Mouse (Mus musculus) heart, adult 8-10 months (tissue): ENCODE data around the gene Lamc1. TPM values are rescaled to one million over a fixed set of nuclear protein-coding genes. Genes with fewer than 3 reads are reported as not detected.
"Not testable (repeated sequence)": the region's sequence is repeated elsewhere in the genome, so short reads cannot be mapped to it uniquely, and the experiment has no call there.

ENCODE experiments used
- DNase-seq: peaks from one replicate; pipeline ENCODE4 v3.0.0; 2022; ENCODE audit warnings: low spot score
- total RNA-seq, 4 experiments: library from RNA; stranded (reverse); gene quantifications; 2 replicates each; pipeline ENCODE4 v1.2.4; 2022

The Lamc1 gene
- total RNA-seq = 100 to 1,000 TPM in 2 of 4 experiments, 10 to 100 TPM in 2; 83.2 to 109 (median 98.8) TPM

DNA sequence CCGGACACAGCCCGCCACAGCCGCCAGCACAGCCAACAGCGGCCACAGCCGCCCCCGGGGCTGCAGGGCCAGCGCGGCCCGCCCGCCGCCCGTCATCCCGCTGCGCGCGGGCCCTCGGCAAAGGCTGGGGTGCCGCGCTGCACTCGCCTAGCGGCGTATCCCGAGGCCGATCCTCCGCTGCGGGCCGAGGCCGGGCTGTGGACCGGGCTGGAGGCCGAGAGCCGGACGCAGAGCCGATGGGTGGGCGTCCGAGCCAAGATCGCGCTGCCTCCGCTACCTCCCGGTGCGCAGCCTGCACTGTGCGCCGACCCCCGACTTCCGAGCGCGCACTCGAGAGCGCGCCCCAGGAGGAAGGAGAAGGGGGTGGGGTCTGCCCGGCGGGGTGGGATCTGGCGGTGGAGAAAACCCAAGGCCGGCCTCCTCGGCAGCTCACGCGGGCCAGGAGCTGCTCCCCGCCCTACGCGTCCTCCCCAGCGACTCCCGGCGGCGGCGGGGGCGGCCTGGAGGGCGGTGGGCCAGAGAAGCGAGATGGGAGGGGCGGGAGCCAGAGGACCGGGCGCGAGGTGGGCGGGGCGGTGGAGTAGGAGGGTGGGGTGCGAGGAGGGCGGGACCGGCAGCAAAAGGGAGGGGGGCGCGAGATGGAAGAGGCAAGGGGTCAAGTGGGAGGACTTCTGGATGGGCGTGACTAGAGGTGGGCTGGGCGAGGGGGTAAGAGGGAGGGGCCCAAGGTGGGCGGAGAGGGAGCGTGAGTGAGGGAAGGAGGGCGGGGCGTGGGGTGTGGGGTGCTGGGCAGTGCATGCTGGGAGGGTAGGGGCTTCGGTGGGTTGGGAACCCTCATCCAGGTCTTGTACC, at the start of gene Lamc1:
Lamc1 (minus strand) TSS at position 343 of the 852 bp plus-strand sequence.
- DNase-seq = peak; percentile 89

DNA sequence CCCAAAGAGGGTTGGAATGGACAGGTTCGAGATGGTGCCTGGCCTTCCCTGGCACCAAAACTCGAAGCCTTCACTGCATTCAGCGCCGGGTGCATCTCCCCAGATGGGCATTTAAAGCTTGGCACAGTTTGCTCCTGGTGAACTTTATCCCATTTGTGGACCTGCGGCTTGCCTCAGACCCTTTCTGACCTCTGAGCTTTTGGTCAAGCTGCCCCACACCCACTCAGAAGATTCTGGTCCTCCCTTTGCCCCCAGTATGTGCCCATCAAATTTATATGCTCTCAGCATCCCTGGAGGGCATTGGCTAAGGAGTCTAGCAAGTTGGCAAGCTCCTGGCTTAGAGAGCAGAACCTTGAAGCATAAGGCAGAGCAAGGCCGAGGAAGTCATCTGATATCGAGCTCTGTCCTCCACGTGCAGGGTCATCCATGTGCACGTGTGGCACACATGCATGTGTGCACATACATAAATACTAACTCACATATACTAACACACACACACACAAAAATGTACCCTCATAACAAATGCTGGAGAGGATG, 48.2 kb upstream of the Lamc1 start:
- DNase-seq = no peak

DNA sequence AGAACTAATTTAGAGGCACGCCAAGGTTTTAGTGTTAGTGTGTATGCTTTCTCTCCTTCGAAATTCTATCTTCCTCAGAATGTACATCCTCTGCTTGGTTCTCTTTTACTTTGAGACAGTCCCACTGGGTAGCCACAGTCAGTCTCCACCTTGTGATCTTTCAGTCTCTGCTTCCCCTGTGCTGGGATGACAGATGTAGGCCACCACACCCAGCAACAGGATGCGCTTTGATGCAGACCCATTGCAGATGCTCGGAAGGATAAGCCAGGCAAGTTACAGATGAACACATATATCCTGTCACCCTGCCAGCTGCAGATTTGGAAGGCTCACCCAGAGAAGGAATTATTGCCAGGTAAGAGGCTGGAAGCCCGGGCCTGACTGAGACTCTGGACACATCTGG, 47.2 kb upstream of the Lamc1 start:
- no peak for DNase-seq

DNA sequence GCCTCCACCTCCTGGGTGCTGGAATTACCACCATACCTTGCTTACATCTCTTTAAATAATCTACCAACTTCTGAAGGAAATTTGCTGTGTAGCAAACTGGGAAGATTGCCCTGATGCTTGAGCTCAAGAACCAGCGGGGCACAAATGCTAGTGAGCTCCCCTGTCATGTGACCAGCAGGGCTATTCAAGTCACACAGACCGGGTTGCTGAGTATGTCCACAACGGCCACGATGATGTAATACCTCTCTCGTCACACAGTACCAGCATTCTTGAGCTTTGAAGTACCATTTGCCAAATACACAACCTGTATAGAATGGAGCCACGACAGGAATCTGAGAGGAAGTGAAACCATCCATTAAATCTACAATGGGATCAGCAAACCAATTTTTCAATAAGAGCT, 46.0 kb upstream of the Lamc1 start:
- DNase-seq = no peak

DNA sequence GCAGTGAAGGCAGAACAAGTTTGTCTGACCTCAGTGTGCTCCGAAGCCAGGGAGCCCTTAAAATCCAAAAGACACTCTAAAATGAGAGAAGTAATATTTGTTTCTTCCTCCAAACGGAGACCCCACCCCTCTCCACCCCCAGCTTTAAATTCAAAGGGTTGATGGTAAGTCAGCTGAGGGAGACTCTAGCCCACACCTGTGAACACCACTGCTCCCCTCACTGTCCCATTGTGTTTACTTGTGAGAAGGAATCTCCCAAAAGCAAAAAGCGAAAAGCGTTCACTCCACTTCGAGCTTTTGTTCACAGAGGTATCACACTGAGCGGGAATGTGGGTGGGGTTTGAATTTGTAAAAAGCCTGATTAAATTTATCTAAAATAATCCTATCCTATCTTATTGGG, 43.9 kb upstream of the Lamc1 start:
- no peak for DNase-seq

DNA sequence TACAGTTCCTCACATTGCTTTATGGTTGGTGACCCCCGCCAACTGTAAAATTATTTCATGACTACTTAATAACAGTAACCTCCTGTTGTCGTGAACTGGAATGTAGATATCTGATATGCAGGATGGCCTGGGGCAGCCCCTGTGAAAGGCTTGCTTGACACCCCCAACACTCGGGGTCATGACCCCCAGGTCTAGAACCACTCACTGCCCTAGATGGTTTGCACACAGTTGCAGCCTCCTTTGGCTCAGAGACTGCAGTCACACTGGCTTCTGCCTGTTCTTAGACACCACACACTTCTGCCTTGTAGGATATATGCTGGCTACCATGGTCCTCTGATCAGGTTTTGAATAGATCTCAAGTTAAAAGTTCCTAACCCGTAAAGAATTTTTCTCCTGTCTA, 41.5 kb upstream of the Lamc1 start:
- DNase-seq = no peak

DNA sequence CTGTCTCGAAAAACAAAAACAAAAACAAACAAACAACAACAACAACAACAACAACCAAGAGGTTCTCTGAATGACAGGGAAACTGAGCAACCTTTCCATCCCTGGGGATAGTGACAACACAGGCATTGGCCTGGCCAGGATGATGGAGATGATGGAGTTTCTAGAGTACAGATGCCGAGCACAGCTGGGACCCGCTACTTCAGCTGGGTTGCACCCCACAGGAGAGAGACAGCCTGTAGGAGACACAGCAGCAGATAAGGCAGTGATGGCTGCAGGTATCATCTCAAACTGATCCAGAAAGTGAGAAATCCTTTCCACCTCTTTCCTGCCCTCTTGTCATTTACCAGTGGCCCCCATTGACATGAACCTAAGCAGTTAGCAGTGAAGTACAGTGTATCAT, 39.3 kb upstream of the Lamc1 start:
- no peak for DNase-seq

DNA sequence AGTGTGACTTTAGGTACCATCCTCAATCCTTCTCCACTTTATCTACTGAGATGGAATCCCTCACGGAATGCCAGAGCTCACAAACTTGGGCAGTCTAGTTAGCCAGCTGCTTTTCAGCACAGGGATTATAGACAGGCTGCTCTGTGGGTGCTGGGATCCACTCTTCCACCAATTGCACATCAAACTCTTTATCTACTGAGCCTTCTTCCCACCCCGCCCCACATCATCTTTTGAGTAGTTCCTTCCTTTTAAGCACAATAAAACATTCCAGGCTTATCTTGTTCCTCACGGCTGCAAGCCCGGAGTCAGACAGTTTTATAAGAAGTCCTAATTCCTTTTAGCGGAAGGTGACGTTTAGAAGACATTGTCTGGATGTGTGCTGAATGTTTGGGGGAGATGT, 36.4 kb upstream of the Lamc1 start:
- no peak for DNase-seq

DNA sequence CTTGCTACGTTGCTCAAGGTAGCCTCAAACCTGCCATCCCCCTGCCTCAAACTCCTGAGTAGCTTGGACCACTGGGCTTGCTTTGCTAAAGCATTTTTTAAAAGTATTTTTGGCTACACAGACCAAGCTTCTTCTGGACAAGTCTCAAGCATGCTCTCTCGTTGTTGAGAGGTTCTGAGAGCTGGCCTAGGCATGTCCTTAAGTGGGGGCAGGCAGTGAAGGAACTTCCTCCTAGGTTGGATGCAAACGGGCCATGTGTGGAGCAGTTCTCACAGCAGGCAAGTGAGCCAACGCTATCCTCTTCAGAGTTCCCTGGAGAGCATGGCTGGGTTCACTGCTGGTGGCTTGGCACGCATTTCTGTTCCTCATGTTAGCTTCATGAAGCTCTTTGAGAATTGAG, 34.5 kb upstream of the Lamc1 start:
- DNase-seq = no peak

DNA sequence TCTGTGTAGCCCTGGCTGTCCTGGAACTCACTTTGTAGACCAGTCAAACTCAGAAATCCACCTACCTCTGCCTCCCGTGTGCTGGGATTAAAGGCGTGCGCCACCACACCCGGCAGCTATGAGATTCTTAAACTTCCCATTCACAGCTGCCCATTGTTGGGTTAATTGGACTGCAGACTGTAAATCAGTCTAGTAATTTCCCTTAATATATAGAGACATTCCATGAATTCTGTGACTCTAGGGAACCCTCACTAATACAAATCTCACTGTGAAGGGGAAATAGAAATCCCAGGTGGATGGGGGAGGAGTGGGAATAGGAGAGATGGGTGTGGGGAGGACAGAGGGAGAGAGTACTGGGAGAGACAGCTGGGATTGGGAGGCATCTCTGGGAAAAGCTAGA, 29.3 kb upstream of the Lamc1 start:
- DNase-seq = no peak

DNA sequence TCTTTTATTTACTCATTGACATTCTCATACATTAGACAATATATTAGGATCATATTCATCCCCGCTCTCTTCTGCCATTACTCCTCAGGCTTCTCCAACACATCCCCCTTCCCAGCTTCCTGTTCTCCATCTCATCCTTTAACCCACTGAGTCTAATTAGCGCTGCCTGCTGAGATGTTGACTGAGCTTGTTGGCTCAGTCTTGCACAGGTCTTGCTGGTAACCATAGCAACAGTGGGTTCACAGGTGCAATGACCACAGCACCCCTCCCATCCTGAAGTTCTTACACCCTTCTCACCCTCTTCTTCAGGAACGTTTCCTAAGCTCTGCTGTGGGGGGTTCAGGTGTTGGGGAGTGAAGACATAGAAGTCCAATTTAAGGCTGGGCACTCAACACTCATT, 28.0 kb upstream of the Lamc1 start:
- DNase-seq = no peak

DNA sequence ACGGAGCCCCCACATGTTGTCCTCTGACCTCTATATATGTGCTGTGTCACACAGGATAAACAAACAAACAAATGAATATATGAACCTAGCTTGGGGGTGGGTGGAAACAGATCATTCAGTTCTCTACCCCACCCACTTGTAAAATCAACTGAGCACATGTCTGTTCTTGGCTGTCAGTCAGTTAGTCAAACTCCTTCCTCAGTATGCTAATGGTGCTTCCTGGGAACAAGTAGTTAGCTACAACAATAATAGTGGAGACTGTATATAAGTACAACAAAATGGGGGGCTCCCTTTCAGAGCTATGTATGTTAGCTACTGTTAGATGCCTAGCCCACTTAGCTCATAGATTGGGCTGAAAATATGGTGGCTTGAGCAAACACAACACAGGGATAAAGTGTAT, 24.6 kb upstream of the Lamc1 start:
- no peak for DNase-seq

DNA sequence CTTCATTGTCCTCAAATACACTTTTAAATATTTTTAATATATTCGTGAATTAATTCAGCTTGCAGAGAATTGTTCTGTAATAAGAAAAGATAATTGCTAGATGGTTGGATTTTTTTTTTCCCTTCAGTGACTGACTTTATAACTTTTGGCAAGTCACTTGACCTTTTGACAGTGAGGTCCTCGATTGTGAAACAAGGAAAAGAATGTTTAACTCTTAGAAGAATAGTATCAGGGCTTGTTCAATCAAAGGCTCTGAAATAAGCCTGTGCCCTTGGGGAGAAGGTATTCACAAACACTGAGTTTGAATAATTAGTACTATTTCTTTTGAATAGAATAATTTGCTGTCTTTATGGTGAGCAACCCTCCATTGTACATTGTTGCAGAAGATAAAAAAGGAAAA, 21.9 kb upstream of the Lamc1 start:
- DNase-seq = peak; percentile 45

DNA sequence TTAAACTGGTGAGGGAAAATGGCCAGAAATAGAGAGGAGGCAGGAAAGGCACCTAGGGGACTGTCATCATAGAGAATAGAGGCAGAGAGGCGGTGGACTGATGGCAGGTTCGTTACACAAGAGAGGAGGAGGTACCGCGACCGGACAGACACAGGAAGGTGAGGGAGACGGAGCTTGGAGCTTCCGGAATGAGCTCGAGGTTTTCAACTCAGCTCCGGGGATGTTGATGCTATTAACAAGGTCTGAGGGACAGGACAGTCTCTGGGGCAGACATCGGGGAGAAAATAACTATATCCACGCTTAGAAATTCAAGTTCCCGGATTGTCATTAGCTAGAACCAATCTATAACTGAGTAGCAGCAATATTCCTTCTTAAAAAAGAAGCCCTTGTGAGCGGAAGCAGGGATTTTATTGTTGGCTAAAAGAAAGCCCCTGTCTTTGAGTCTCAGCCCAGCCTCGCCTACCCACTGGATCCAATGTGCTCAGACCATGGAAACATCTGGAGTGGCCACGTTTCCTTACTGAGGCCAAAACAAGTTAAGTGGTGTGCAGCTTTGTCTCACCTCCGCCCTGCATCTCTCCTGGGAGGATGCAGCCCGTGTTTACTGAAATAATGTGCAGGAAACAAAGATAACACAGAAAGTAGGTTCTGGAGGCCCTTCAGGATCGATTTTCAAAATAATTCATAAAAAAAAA, 21.3 kb upstream of the Lamc1 start:
- peak; percentile 80 for DNase-seq

DNA sequence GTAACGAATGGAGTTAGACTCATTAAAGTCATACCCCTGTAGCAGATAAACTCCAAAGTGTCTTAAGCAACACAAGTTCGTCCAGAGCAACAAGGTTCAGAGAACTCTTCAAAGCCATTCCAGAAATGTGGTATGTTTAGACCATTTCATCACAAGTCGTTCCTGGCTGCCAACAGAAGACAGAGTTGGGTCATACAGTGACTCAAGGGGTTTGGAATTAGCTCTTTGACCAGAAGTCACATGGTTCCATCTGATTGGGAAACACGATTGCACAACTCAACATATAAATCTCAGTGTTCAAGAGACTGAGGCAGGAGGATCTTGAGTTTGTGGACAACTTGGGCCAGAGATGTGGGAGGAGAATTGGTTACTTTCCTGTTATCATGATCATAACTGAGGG, 18.4 kb upstream of the Lamc1 start:
- DNase-seq = no peak

DNA sequence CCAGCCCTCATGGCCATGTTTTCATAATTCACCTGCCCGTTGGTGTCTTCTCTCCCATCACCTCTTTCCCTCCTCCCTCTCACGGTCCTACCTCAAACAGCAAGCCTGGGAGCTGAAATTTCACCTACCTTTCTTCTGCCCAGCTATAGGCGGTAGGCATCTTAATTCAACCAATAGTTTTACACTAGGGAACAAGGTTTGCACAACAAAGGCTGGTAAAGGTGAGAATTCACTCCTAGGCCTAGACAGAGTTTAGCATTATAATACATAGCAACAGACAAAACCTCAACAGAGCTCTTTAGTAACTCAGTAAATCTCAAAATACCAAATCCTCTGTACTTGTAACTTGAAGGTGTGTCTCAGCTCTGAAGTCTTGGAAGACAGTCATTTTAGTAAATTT, 15.1 kb upstream of the Lamc1 start:
- DNase-seq = no peak

DNA sequence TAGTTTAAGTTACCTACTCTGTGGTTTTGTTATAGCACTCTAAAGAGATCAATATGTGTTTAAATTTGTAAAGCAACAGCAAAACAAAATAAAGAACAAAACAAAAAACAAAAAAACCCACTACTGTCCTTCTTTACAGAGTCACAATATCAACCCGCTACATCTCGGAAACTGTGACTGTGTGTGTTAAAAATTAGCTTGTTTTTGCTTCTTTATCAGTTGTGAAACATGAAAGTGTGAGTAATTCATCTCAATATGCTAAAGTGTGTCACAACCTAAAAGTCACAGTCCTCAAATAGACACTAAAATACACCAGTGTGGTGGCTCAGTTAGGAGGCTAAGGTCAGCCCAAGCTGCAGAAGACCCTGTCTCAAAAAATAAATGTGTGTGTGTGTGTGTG, 14.5 kb upstream of the Lamc1 start:
- no peak for DNase-seq

DNA sequence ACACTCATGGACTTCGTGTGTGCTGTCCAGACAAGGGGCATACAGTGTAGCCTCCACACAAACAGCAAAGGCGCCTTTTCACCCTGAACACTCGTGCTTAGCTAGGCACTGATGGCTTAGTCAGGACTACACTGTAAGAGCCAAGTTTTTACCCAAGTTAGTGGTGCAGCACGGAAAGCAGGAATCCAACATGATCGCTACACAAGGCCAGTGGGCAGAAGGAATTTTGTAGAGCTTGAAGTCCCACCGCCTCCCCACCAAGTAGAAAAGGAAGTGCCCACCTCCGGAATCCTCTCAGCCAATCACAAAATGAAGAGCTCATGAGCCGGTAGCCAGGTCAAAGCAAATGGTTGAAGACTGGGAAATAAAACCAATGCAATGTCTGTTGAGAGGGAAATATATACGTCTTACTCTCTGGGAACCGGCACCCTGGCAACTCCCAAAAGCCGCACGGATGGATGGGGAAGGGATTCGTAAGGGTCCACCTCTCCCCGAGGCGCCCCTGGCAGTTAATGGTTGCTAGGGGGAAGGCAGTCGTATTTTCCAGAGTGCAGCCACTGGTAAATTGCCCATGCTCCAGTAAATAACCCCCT, 13.2 kb upstream of the Lamc1 start:
- no peak for DNase-seq

DNA sequence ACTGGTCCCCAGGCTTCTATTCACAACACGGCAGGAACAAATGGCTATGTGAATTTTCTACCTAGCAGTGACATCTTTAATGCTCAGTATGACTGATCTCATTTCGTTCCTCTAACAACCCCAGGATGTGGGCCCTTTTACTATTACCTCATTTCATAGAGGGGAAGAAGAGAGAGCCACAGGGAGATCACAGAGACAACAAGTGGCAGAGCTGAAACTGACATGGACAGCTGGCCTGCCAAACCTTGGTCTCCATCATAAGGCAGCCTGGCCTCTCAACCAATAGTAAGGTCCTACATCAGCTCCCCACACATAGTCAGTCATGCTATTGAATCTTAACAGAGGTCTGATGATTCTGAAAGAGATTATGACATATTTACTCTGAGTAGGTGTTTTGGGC, 12.4 kb upstream of the Lamc1 start:
- DNase-seq = no peak

DNA sequence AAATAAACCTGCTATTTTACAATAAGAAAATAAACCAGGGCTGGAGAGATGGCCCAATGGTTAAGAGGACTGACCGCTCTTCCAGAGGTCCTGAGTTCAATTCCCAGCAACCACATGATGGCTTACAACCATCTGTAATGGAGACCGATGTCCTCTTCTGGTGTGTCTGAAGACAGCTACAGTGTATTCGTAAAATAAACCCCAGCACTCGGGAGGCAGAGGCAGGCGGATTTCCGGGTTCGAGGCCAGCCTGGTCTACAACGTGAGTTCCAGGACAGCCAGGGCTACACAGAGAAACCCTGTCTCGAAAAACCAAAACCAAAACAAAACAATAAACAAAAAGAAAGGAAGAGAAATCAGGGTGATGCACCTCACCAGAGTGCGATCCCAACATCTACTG, 2.9 kb upstream of the Lamc1 start:
- DNase-seq = not testable (repeated sequence)

DNA sequence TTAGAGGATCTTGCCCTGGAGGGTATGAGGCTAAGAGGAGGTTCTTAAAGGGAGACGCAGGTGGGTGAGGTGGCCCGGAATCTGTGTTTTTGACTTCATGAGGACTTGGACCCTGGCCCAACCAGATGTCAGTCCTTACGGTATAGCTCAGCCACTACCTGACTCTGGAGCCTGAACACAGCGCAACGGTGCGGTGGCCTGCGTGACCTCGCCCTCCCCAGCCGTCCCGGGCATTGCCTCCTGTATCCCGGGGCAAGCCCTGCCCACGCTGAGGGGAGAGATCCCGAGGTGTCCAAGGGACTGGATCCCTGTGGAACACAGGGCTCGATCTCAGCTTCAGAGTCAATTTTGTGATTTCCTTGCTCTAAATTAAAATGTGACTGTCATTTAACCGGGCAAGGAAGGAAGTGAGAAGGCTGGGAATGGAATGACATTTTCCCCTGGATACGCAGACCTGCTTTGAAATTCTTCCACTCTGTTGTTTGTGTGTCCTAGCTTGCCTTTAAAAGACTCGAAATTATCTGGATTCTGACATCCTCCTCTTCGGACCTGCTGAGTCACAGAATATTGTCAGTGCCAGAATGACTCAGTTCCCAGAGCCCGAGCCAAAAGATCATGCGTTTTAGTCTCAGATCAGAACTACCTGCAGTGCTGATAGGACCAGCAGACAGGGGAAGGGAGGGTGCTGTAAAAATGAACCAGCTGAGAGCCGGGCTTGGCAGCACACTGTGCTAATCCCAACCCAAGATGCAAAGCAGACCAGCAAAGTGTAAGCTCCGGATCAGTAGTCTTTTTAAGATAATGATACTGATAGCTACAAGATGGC, 923 bp upstream of the Lamc1 start:
- DNase-seq = peak; percentile 79
